Mouse (Mus musculus): ENCODE measurements around the gene Zbtb7b. TPM values are rescaled to one million over a fixed set of nuclear protein-coding genes. Genes with fewer than 3 reads are reported as not detected.
A peak's percentile ranks its signal among the peaks of the same experiment; 100 is the strongest.

Zbtb7b gene
- polyA plus RNA-seq, 1 experiment from 2014 or later, result 8.0 TPM

- WGBS, result 68% methylated on average over 8 of the region's 8 CpGs
- H3K36me3 ChIP-seq (ENCODE audit: control insufficient read depth, insufficient read depth, low read length), result no peaks in the 10 kb centered on the region
Measured at GRCm38 (mm10) chr3:89364631-89365030, 29.9 kb downstream of the Zbtb7b start.

GRCm38 (mm10) chr3:89361675-89362074 is 32.9 kb downstream of the Zbtb7b start, which contains the start of gene Dcst2:
Gene Dcst2 (plus strand): TSS chr3:89361975.
- Histone ChIP-seq H3K9ac (ENCODE audit: low read length) (no peak within 1 kb of the TSS), H3K4me2 (ENCODE audit: low read depth, low read length) (no peak within 1 kb of the TSS), H3K27ac (ENCODE audit: low read length) (no peak within 1 kb of the TSS), H3K4me1 (ENCODE audit: control insufficient read depth, insufficient read depth, low read length) (peaks cover 10% of the 10 kb centered on the region; the same call in 1 of the 2 replicates), H3K36me3 (ENCODE audit: control insufficient read depth, insufficient read depth, low read length) (no peaks in the 10 kb centered on the region), H3K4me3 (replicated peaks; ENCODE audit: low read length) (no peak within 1 kb of the TSS), H3K9me3 (replicated peaks; ENCODE audit: control insufficient read depth, low read length) (no peaks in the 10 kb centered on the region), H3K27me3 (ENCODE audit: control insufficient read depth, insufficient read depth, low read length) (no peaks in the 10 kb centered on the region)
- ATAC-seq (ENCODE audit: insufficient read depth, low FRiP score), result no peak
- WGBS, result 86% methylated on average over 7 of the region's 7 CpGs

More at GRCm38 (mm10) chr3:89364631-89365030, 29.9 kb downstream of the Zbtb7b start:
- peaks cover 7% of the 10 kb centered on the region; the same call in 1 of the 2 replicates for H3K4me1 ChIP-seq (ENCODE audit: control insufficient read depth, insufficient read depth, low read length)
- H3K27me3 ChIP-seq (ENCODE audit: control insufficient read depth, insufficient read depth, low read length), result no peaks in the 10 kb centered on the region
- H3K4me2 ChIP-seq (ENCODE audit: low read depth, low read length), result no peak overlapping the region
- H3K27ac ChIP-seq (ENCODE audit: low read length), result no peak overlapping the region
- H3K9ac ChIP-seq (ENCODE audit: low read length), result no peak overlapping the region
- H3K9me3 ChIP-seq (replicated peaks; ENCODE audit: control insufficient read depth, low read length), result no peaks in the 10 kb centered on the region
- no peak for ATAC-seq (ENCODE audit: insufficient read depth, low FRiP score)
- H3K4me3 ChIP-seq (replicated peaks; ENCODE audit: low read length), result no peak overlapping the region

GRCm38 (mm10) chr3:89360237-89360636 is 34.3 kb downstream of the Zbtb7b start:
- Histone ChIP-seq H3K36me3 (ENCODE audit: control insufficient read depth, insufficient read depth, low read length) (no peaks in the 10 kb centered on the region), H3K27ac (ENCODE audit: low read length) (no peak overlapping the region), H3K4me2 (ENCODE audit: low read depth, low read length) (no peak overlapping the region), H3K4me3 (replicated peaks; ENCODE audit: low read length) (no peak overlapping the region), H3K27me3 (ENCODE audit: control insufficient read depth, insufficient read depth, low read length) (no peaks in the 10 kb centered on the region), H3K9me3 (replicated peaks; ENCODE audit: control insufficient read depth, low read length) (no peaks in the 10 kb centered on the region), H3K9ac (ENCODE audit: low read length) (no peak overlapping the region), H3K4me1 (ENCODE audit: control insufficient read depth, insufficient read depth, low read length) (peaks cover 11% of the 10 kb centered on the region; the same call in 1 of the 2 replicates)
- ATAC-seq (ENCODE audit: insufficient read depth, low FRiP score), result no peak
- WGBS, result 78% methylated on average over 3 of the region's 3 CpGs

- peak; percentile 41; the same call in 1 of the 2 replicates for ATAC-seq (ENCODE audit: insufficient read depth, low FRiP score)
- Histone ChIP-seq H3K4me3 (replicated peaks; ENCODE audit: low read length) (no peak overlapping the region), H3K27me3 (ENCODE audit: control insufficient read depth, insufficient read depth, low read length) (no peaks in the 10 kb centered on the region), H3K9ac (ENCODE audit: low read length) (no peak overlapping the region), H3K4me1 (ENCODE audit: control insufficient read depth, insufficient read depth, low read length) (peaks cover 15% of the 10 kb centered on the region; the same call in 1 of the 2 replicates), H3K27ac (ENCODE audit: low read length) (no peak overlapping the region), H3K36me3 (ENCODE audit: control insufficient read depth, insufficient read depth, low read length) (no peaks in the 10 kb centered on the region), H3K9me3 (replicated peaks; ENCODE audit: control insufficient read depth, low read length) (no peaks in the 10 kb centered on the region), H3K4me2 (ENCODE audit: low read depth, low read length) (no peak overlapping the region)
- 51% methylated on average over 6 of the region's 6 CpGs for WGBS
Measured at GRCm38 (mm10) chr3:89359630-89360029, 34.9 kb downstream of the Zbtb7b start.

GRCm38 (mm10) chr3:89356029-89356428 is 38.5 kb downstream of the Zbtb7b start:
- Histone ChIP-seq H3K27ac (ENCODE audit: low read length) (no peak overlapping the region), H3K4me1 (ENCODE audit: control insufficient read depth, insufficient read depth, low read length) (peaks cover 15% of the 10 kb centered on the region; the same call in 1 of the 2 replicates), H3K9me3 (replicated peaks; ENCODE audit: control insufficient read depth, low read length) (no peaks in the 10 kb centered on the region), H3K9ac (ENCODE audit: low read length) (no peak overlapping the region), H3K36me3 (ENCODE audit: control insufficient read depth, insufficient read depth, low read length) (no peaks in the 10 kb centered on the region), H3K4me2 (ENCODE audit: low read depth, low read length) (no peak overlapping the region), H3K27me3 (ENCODE audit: control insufficient read depth, insufficient read depth, low read length) (no peaks in the 10 kb centered on the region), H3K4me3 (replicated peaks; ENCODE audit: low read length) (no peak overlapping the region)
- WGBS, result 67% methylated on average over 9 of the region's 9 CpGs
- no peak for ATAC-seq (ENCODE audit: insufficient read depth, low FRiP score)

GRCm38 (mm10) chr3:89355512-89355902 is 39.1 kb downstream of the Zbtb7b start:
- Histone ChIP-seq H3K4me2 (ENCODE audit: low read depth, low read length) (no peak overlapping the region), H3K27me3 (ENCODE audit: control insufficient read depth, insufficient read depth, low read length) (no peaks in the 10 kb centered on the region), H3K27ac (ENCODE audit: low read length) (no peak overlapping the region), H3K9me3 (replicated peaks; ENCODE audit: control insufficient read depth, low read length) (no peaks in the 10 kb centered on the region), H3K36me3 (ENCODE audit: control insufficient read depth, insufficient read depth, low read length) (no peaks in the 10 kb centered on the region), H3K4me1 (ENCODE audit: control insufficient read depth, insufficient read depth, low read length) (peaks cover 17% of the 10 kb centered on the region; the same call in 1 of the 2 replicates), H3K9ac (ENCODE audit: low read length) (0 out of 2 replicates have a peak overlapping the region, but pooled peaks have one; percentile 23), H3K4me3 (replicated peaks; ENCODE audit: low read length) (no peak overlapping the region)
- 76% methylated on average over 6 of the region's 6 CpGs for WGBS
- ATAC-seq (ENCODE audit: insufficient read depth, low FRiP score), result no peak

GRCm38 (mm10) chr3:89354816-89355511 is 39.6 kb downstream of the Zbtb7b start:
- Histone ChIP-seq H3K4me2 (ENCODE audit: low read depth, low read length) (no peak overlapping the region), H3K9me3 (replicated peaks; ENCODE audit: control insufficient read depth, low read length) (no peaks in the 10 kb centered on the region), H3K27me3 (ENCODE audit: control insufficient read depth, insufficient read depth, low read length) (no peaks in the 10 kb centered on the region), H3K36me3 (ENCODE audit: control insufficient read depth, insufficient read depth, low read length) (no peaks in the 10 kb centered on the region), H3K9ac (ENCODE audit: low read length) (no peak overlapping the region), H3K4me3 (replicated peaks; ENCODE audit: low read length) (no peak overlapping the region), H3K4me1 (ENCODE audit: control insufficient read depth, insufficient read depth, low read length) (peaks cover 17% of the 10 kb centered on the region; the same call in 1 of the 2 replicates), H3K27ac (ENCODE audit: low read length) (no peak overlapping the region)
- 11% methylated on average over 5 of the region's 5 CpGs for WGBS
- peak; percentile 37; the same call in 1 of the 2 replicates for ATAC-seq (ENCODE audit: insufficient read depth, low FRiP score)

- no peaks in the 10 kb centered on the region for H3K27me3 ChIP-seq (ENCODE audit: control insufficient read depth, insufficient read depth, low read length)
- ATAC-seq (ENCODE audit: insufficient read depth, low FRiP score), result no peak
- H3K9ac ChIP-seq (ENCODE audit: low read length), result no peak overlapping the region
- WGBS, result 68% methylated on average over 5 of the region's 5 CpGs
- H3K27ac ChIP-seq (ENCODE audit: low read length), result no peak overlapping the region
- no peak overlapping the region for H3K4me3 ChIP-seq (replicated peaks; ENCODE audit: low read length)
- no peaks in the 10 kb centered on the region for H3K36me3 ChIP-seq (ENCODE audit: control insufficient read depth, insufficient read depth, low read length)
- H3K4me1 ChIP-seq (ENCODE audit: control insufficient read depth, insufficient read depth, low read length), result peaks cover 15% of the 10 kb centered on the region; the same call in 1 of the 2 replicates
- no peaks in the 10 kb centered on the region for H3K9me3 ChIP-seq (replicated peaks; ENCODE audit: control insufficient read depth, low read length)
- H3K4me2 ChIP-seq (ENCODE audit: low read depth, low read length), result no peak overlapping the region
Measured at GRCm38 (mm10) chr3:89351271-89351670, 43.3 kb downstream of the Zbtb7b start.

- WGBS, result under 1% methylated on average over 59 of the region's 59 CpGs
- Histone ChIP-seq H3K27ac (ENCODE audit: low read length) (peak within 1 kb of the TSS; percentile 60), H3K9ac (ENCODE audit: low read length) (peak within 1 kb of the TSS; percentile 78), H3K27me3 (ENCODE audit: control insufficient read depth, insufficient read depth, low read length) (no peaks in the 10 kb centered on the region), H3K36me3 (ENCODE audit: control insufficient read depth, insufficient read depth, low read length) (no peaks in the 10 kb centered on the region), H3K4me2 (ENCODE audit: low read depth, low read length) (peak within 1 kb of the TSS; percentile 96), H3K9me3 (replicated peaks; ENCODE audit: control insufficient read depth, low read length) (no peaks in the 10 kb centered on the region), H3K4me1 (ENCODE audit: control insufficient read depth, insufficient read depth, low read length) (0 out of 2 replicates have a peak, but pooled peaks cover 8% of the 10 kb centered on the region), H3K4me3 (replicated peaks; ENCODE audit: low read length) (peak within 1 kb of the TSS; percentile 81)
- ATAC-seq (ENCODE audit: insufficient read depth, low FRiP score), result peak; percentile 94
Measured at GRCm38 (mm10) chr3:89349869-89350501, 44.6 kb downstream of the Zbtb7b start, which contains the start of gene Adam15. Gene Adam15 (minus strand): TSS chr3:89349996.

Measured in stomach, embryonic 16.5 days (tissue).